8 mouse cellular contexts compared by ENCODE assay signal in the genomic region with DNA sequence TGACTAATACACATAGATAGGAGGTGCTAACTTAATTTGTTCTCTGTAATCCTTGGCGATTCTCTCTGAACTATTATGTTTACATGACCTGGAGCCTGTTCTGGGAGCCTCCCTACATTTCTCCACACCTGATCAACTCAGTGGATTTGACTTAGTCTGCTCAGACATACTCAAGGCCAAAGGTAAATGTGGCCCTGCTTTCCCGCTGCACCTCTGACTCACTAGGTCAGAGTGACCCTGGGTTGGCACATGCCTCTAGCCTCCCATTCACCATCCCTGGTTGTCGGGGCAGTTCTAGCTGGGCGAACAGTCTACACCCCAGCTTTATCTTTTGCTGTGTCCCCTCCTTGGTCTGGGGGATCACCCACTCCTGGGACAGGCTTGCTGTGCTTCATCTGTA. TPM values are rescaled to one million over a fixed set of nuclear protein-coding genes. Genes with fewer than 3 reads are reported as not detected.
DNase-seq lines count a peak whose midpoint lies in the region; ATAC-seq and TF ChIP-seq lines count a peak whose summit lies in the region.
"Not testable (repeated sequence)": the region's sequence is repeated elsewhere in the genome, so short reads cannot be mapped to it uniquely, and the experiment has no call there.
"Had no signal": no experiment of that assay in that cellular context is flagged by ENCODE, and none has a peak within 500 bp of the region (broad histone marks: within the 10 kb centered on the region; RNA-seq: fewer than 3 reads in every experiment).

No protein-coding gene starts in this region.

- peak; percentile 59 for ATAC-seq in liver, postnatal 0 days
- peak; percentile 84 for ATAC-seq in stomach, postnatal 0 days (ENCODE audit: low FRiP score, low TSS enrichment)

- H3K36me3 ChIP-seq in liver, postnatal 0 days (replicated peaks; ENCODE audit: insufficient read depth, low read length); stomach, postnatal 0 days (ENCODE audit: control insufficient read depth, insufficient read depth, low read length): not testable (repeated sequence)

- not testable (repeated sequence) for H3K27me3 ChIP-seq in liver, postnatal 0 days (ENCODE audit: insufficient read depth, low read length); stomach, postnatal 0 days (ENCODE audit: control insufficient read depth, insufficient read depth, low read length)

- not testable (repeated sequence) for H3K9ac ChIP-seq in liver, postnatal 0 days (replicated peaks); stomach, postnatal 0 days (ENCODE audit: low read length)

- WGBS in liver, postnatal 0 days (ENCODE audit: insufficient replicate concordance), result 75% methylated on average over 4 of the region's 4 CpGs
- WGBS in stomach, postnatal 0 days, result 69% methylated on average over 4 of the region's 4 CpGs

- H3K27ac ChIP-seq in liver, postnatal 0 days (ENCODE audit: low read depth); stomach, postnatal 0 days (replicated peaks): not testable (repeated sequence)

- DNase-seq in adrenal gland, adult 2 months, result peak; percentile 70
- peak; percentile 36 for DNase-seq in adrenal gland, postnatal 14 days
- peak; percentile 50 to 56 for DNase-seq in adrenal gland, postnatal 36 days
- DNase-seq in kidney, adult 11 months, result peak; percentile 55
- DNase-seq in kidney, postnatal 36 days, result peak; percentile 38 to 52
- DNase-seq in liver, postnatal 0 days, result not testable (repeated sequence)
- peak; percentile 41 for DNase-seq in stomach, postnatal 0 days (ENCODE audit: low spot score)

- not testable (repeated sequence) for H3K4me1 ChIP-seq in liver, postnatal 0 days (ENCODE audit: insufficient read depth); stomach, postnatal 0 days (replicated peaks; ENCODE audit: control insufficient read depth, insufficient read depth)

- H3K4me2 ChIP-seq in liver, postnatal 0 days (ENCODE audit: low read depth, low read length); stomach, postnatal 0 days (replicated peaks; ENCODE audit: low read depth): not testable (repeated sequence)

- not testable (repeated sequence) for H3K9me3 ChIP-seq in liver, postnatal 0 days (ENCODE audit: low read length); stomach, postnatal 0 days (ENCODE audit: control insufficient read depth, low read length)

- not testable (repeated sequence) for TF ChIP-seq CTCF in liver, postnatal 0 days (IDR thresholded peaks at IDR 0.05; ENCODE audit: low read depth); stomach, postnatal 0 days (IDR thresholded peaks at IDR 0.05; ENCODE audit: low read depth)

- H3K4me3 ChIP-seq in liver, postnatal 0 days (ENCODE audit: low read depth, low read length); stomach, postnatal 0 days (ENCODE audit: low read depth, low read length): not testable (repeated sequence)

- TF ChIP-seq EP300 in liver, postnatal 0 days (IDR thresholded peaks at IDR 0.05; ENCODE audit: low read depth); stomach, postnatal 0 days (optimal IDR thresholded peaks at IDR 0.05): not testable (repeated sequence)

RNA-seq across cellular contexts. Expression of gene Osbpl3, which starts 17.1 kb away (rescaled TPM):
- 10 to 100 TPM; 28.2 to 97.9 TPM for total RNA-seq in adrenal gland, adult 2 months (2021)
- polyA plus RNA-seq in adrenal gland, adult 2 months (2012; rRNA removed), result 11.0 and 13.0 TPM in 2 replicates
- total RNA-seq in adrenal gland, postnatal 14 days (2021), result 35.9 and 37.4 TPM in 2 replicates
- 10 to 100 TPM; 64.3 to 73.1 TPM for total RNA-seq in adrenal gland, postnatal 36 days (2021)
- 0.73 and 0.96 TPM in 2 replicates for polyA plus RNA-seq in liver, postnatal 0 days (2015; fragmentation: Nextera tagmentation; extraction: Ambion mirVana)
- 14.5 and 15.6 TPM in 2 replicates for polyA plus RNA-seq in stomach, postnatal 0 days (2015; fragmentation: Nextera tagmentation; extraction: Ambion mirVana)
- polyA plus RNA-seq: erythroblast, embryonic 14.5 days had no signal
